Mouse (Mus musculus): ENCODE results near the gene Prok2.

DNA sequence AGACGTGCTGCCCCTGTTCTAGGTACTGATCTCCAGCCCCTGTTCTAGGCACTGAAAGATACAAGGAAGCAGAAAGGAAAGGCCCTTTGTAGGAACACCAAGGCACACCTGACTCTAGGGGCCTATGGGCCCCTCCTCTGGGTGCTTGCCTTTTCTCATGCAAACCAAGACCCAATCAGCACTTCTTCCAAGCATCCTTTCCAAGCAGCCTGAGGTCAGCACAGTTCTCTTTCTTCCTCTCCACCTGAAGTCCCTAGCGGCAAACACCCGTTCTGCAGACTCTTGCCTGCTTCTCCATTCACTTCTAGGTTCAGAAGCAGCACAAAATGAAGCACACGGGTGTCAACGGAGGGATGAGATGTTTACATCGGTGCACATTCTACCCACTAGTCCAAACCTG lies 11.0 kb downstream of the Prok2 start:
- TF ChIP-seq CTCF (IDR thresholded peaks at IDR 0.05; ENCODE audit: insufficient read depth, low read length) (no peak), POLR2A (IDR thresholded peaks at IDR 0.05; ENCODE audit: borderline replicate concordance, extremely low read depth, low read depth, low read length) (no peak)
